Mouse (Mus musculus) stomach, postnatal 0 days (tissue): ENCODE measurements around the gene Dusp14. TPM values are rescaled to one million over a fixed set of nuclear protein-coding genes. Genes with fewer than 3 reads are reported as not detected.
A peak's percentile ranks its signal among the peaks of the same experiment; 100 is the strongest.

Experiments
- ATAC-seq: fragments of 200-750 bp; cut with Nextera tagmentation; 2 replicates; pipeline ENCODE4 v1.8.0; 2017; ENCODE audit not compliant: low FRiP score, low TSS enrichment
- DNase-seq: peaks from one replicate; pipeline ENCODE4 v3.0.0-alpha.2; 2016; ENCODE audit warnings: low spot score
- H3K27ac ChIP-seq: fragments of 300-500 bp; sonication (generic); replicated peaks from 2 replicates; pipeline ENCODE4 v1.5.1; 2014; ENCODE audit warnings: mild to moderate bottlenecking, control low read depth
- H3K27me3 ChIP-seq: fragments of 300-500 bp; sonication (generic); 2 replicates; pipeline ENCODE4 v1.6.1; 2014; ENCODE audit warnings: low read length; ENCODE audit not compliant: control insufficient read depth, insufficient read depth
- H3K36me3 ChIP-seq: fragments of 300-500 bp; sonication (generic); 2 replicates; pipeline ENCODE4 v1.6.1; 2014; ENCODE audit warnings: low read length, mixed read lengths; ENCODE audit not compliant: control insufficient read depth, insufficient read depth
- H3K4me1 ChIP-seq: fragments of 300-500 bp; sonication (generic); replicated peaks from 2 replicates; pipeline ENCODE4 v1.6.1; 2014; ENCODE audit warnings: antibody characterized with exemption; ENCODE audit not compliant: control insufficient read depth, insufficient read depth
- H3K4me2 ChIP-seq: fragments of 300-500 bp; sonication (generic); replicated peaks from 2 replicates; pipeline ENCODE4 v1.6.1; 2014; ENCODE audit warnings: low read depth, mild to moderate bottlenecking, control low read depth, moderate library complexity
- H3K4me3 ChIP-seq: fragments of 300-500 bp; sonication (generic); 2 replicates; pipeline ENCODE4 v1.5.1; 2014; ENCODE audit warnings: low read depth, low read length, control low read depth
- H3K9ac ChIP-seq: fragments of 300-500 bp; sonication (generic); 2 replicates; pipeline ENCODE4 v1.6.1; 2014; ENCODE audit warnings: mild to moderate bottlenecking, low read length, control low read depth, mixed read lengths
- H3K9me3 ChIP-seq: fragments of 300-500 bp; sonication (generic); 2 replicates; pipeline ENCODE4 v1.6.1; 2016; ENCODE audit warnings: low read length; ENCODE audit not compliant: control insufficient read depth
- CTCF ChIP-seq: IDR thresholded peaks from 2 replicates; pipeline ENCODE4 v1.5.1; 2016; ENCODE audit warnings: antibody characterized with exemption, low read depth, mild to moderate bottlenecking, moderate library complexity
- EP300 ChIP-seq: optimal IDR thresholded peaks from 2 replicates; pipeline ENCODE3; 2016; ENCODE audit warnings: antibody characterized with exemption
- WGBS: fragments of 180-500 bp; shearing (Covaris S2); extraction: QIAGEN DNeasy Blood & Tissue Kit; methylation state at CpG from one replicate; pipeline ENCODE4 v1.1.7; 2014; 5-methylcytosine and 5-hydroxymethylcytosine counted together
- polyA plus RNA-seq: library from polyadenylated mRNA; unstranded; fragments of >200 nt; fragmentation: Nextera tagmentation; extraction: Ambion mirVana; gene quantifications from 2 replicates; pipeline ENCODE4 v1.2.1, GENCODE M21; 2015

The Dusp14 gene
- polyA plus RNA-seq, 1 experiment from 2014 or later = 118 TPM

DNA sequence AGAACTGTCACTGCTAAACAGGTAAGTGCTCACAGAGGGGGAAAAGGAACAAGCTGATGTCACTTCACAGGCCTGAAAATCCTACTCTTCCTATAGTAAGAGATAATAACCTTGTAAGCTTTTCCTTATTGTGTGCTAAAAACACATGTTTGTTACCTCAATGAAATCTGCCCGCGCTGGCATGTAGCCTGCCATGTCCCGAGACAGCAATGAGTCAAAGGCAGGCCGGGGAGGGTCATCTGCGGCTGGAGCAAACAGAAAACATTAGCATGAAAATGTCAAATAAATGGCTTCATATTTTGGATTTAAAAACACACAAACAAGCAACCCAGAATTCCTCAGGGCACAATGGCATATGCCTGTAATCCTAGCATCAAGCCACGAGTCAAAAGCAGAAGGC, 35.0 kb upstream of the Dusp14 start:
- H3K9ac ChIP-seq = no peak overlapping the region
- no peak for TF ChIP-seq CTCF
- no peak for TF ChIP-seq EP300
- no peak for DNase-seq
- H3K36me3 ChIP-seq = peaks cover 24% of the 10 kb centered on the region
- H3K27ac ChIP-seq = no peak overlapping the region
- no peaks in the 10 kb centered on the region for H3K27me3 ChIP-seq
- no peaks in the 10 kb centered on the region for H3K4me1 ChIP-seq
- no peak overlapping the region for H3K4me2 ChIP-seq
- H3K9me3 ChIP-seq = no peaks in the 10 kb centered on the region
- no peak overlapping the region for H3K4me3 ChIP-seq
- ATAC-seq = no peak
- 88% methylated on average over 6 of the region's 6 CpGs for WGBS

DNA sequence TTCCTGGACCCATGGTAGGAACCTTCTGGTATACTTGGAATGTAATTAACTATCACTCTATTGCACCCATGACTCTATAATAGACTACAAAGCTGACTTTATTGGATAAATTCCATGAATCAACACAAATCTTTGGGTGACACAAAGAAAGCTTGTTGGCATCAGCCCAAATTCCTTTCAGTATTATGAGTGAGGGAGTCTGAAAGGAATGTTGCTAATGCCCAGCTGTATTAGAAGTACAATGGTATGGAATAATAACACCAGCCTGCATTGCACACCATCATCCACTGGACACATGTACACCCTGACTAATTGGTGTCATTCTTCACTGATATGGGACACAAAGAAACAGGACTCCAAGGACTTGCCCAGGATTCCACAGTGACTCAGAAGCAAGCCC, 32.1 kb upstream of the Dusp14 start:
- Histone ChIP-seq H3K4me3 (no peak overlapping the region), H3K27ac (no peak overlapping the region), H3K27me3 (no peaks in the 10 kb centered on the region), H3K36me3 (peaks cover 13% of the 10 kb centered on the region), H3K9me3 (no peaks in the 10 kb centered on the region), H3K9ac (no peak overlapping the region), H3K4me2 (no peak overlapping the region), H3K4me1 (no peaks in the 10 kb centered on the region)
- ATAC-seq (0 out of 2 replicates have a peak, but pooled peaks have one; percentile 32), DNase-seq (no peak)
- TF ChIP-seq CTCF = no peak
- no peak for TF ChIP-seq EP300

DNA sequence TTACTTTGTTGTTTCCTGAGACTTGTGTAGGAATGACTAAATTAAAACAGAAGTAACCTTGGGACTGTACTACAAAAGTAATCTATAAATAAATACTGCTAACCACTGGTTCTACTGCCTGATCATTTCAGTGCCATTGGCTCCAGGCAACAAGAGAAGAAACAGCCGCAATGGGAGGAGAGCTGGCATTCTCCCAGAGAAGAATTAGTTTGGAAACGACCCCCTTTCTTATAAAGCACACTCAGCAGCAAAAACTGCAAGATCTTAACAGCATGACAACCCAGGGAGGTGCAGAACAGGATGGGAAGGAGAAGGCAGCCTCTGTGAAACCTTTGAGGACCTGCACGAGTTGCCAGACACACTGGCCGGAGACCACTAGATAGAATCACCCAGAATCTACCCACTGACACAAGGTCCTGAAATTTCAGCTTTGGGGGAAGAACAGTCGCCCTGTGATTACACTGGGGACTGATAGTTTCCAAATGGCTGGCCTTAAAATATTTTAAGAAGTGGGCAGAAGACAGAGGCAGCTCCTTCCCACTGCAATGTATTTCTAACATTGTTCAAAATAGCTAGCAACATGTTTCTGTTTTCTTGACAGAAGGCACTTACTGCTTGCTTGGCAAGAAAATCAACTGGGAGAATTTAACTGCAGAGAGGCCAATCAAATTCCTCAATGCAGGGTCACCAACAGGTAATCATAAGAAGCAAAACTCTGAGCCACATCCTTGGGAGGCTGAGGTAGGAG, 28.4 kb upstream of the Dusp14 start:
- H3K9me3 ChIP-seq = no peaks in the 10 kb centered on the region
- WGBS = 56% methylated on average over 5 of the region's 5 CpGs
- H3K4me1 ChIP-seq = no peaks in the 10 kb centered on the region
- TF ChIP-seq EP300 (no peak), CTCF (no peak)
- no peak for ATAC-seq
- H3K4me2 ChIP-seq = no peak overlapping the region
- no peak overlapping the region for H3K27ac ChIP-seq
- no peak overlapping the region for H3K4me3 ChIP-seq
- no peak for DNase-seq
- peaks cover 6% of the 10 kb centered on the region for H3K36me3 ChIP-seq
- no peak overlapping the region for H3K9ac ChIP-seq
- H3K27me3 ChIP-seq = no peaks in the 10 kb centered on the region

DNA sequence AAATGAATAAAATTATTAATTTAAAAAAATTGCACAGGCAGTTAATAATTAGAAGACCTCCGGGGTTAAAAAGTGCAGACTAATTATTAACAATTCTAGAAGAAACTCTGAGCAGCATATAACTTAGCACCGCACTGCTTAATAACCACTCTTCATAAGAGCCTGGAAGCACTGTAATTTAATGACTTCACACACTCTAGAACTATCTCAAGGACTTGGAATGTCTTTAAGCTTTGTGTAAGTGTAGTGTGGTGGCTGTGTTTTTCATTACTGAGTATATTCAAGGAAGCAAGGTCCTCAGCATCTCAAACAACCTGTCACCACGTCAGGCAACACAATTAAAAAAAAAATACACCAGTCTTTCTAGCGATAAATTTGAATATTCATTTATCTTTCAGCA, 26.0 kb upstream of the Dusp14 start:
- Histone ChIP-seq H3K4me2 (no peak overlapping the region), H3K9me3 (no peaks in the 10 kb centered on the region), H3K4me1 (no peaks in the 10 kb centered on the region), H3K9ac (no peak overlapping the region), H3K27ac (no peak overlapping the region), H3K36me3 (peaks cover 6% of the 10 kb centered on the region), H3K27me3 (no peaks in the 10 kb centered on the region), H3K4me3 (no peak overlapping the region)
- TF ChIP-seq CTCF (no peak), EP300 (no peak)
- ATAC-seq (no peak), DNase-seq (no peak)
- 87% methylated on average over 4 of the region's 4 CpGs for WGBS

DNA sequence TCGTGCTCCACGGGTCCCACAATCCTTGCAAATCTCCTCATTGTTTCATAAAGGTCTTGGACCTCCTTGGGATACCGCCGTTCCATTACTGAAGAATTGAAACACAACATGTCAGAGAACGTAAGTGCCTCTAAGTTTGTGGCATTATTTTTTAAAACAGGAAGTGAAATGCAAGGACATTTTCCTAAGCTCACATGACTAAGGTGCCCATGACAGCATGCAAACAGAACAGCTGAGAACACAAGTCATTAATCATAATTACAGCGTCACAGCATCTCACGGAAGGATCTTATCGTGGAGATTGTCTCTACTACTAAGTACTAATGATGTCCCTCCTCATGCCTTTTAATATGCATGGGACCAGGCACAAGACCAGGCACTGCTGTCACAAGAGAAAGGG, 21.5 kb upstream of the Dusp14 start:
- 77% methylated on average over 8 of the region's 8 CpGs for WGBS
- H3K36me3 ChIP-seq = peaks cover 9% of the 10 kb centered on the region
- no peak for DNase-seq
- no peaks in the 10 kb centered on the region for H3K27me3 ChIP-seq
- no peak overlapping the region for H3K9ac ChIP-seq
- no peaks in the 10 kb centered on the region for H3K9me3 ChIP-seq
- no peaks in the 10 kb centered on the region for H3K4me1 ChIP-seq
- no peak overlapping the region for H3K27ac ChIP-seq
- no peak overlapping the region for H3K4me3 ChIP-seq
- no peak for ATAC-seq
- H3K4me2 ChIP-seq = no peak overlapping the region
- TF ChIP-seq CTCF (no peak), EP300 (no peak)

DNA sequence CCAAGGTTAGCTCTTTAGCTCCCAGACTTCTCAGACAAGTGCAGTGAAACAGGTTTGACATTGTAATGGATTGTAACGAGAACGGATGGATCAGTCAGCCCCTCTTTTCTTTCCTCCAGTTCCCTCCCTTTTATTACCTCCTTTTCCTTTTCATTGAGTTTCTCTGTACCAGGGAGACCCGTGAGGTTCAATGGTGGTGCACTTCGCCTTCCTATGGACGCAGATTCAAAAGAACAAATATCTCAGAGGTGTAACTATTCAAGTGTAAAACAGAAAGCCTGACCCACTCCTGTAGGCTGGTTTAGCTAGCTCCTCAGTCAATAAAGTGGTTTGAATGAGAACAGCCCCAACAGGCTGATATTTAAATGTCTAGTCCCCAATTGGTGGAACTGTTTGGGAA, 12.8 kb upstream of the Dusp14 start:
- H3K27ac ChIP-seq = no peak overlapping the region
- no peak overlapping the region for H3K4me2 ChIP-seq
- no peaks in the 10 kb centered on the region for H3K4me1 ChIP-seq
- DNase-seq = no peak
- H3K4me3 ChIP-seq = no peak overlapping the region
- TF ChIP-seq CTCF = no peak
- no peak for TF ChIP-seq EP300
- 0 out of 2 replicates have a peak, but pooled peaks cover 6% of the 10 kb centered on the region for H3K36me3 ChIP-seq
- no peaks in the 10 kb centered on the region for H3K27me3 ChIP-seq
- ATAC-seq = no peak
- 86% methylated on average over 5 of the region's 5 CpGs for WGBS
- H3K9ac ChIP-seq = no peak overlapping the region
- H3K9me3 ChIP-seq = no peaks in the 10 kb centered on the region
